Mouse (Mus musculus) midbrain, embryonic 13.5 days (tissue): Measurements from ENCODE around the gene Cdc42ep4. TPM values are rescaled to one million over a fixed set of nuclear protein-coding genes. Genes with fewer than 3 reads are reported as not detected.

ENCODE experiments used
- ATAC-seq: fragments of 200-750 bp; cut with Nextera tagmentation; 2 replicates; pipeline ENCODE4 v1.8.0; 2017; ENCODE audit warnings: mild to moderate bottlenecking, moderate TSS enrichment, moderate library complexity
- H3K27ac ChIP-seq: fragments of 300-500 bp; sonication (generic); 2 replicates; pipeline ENCODE4 v1.5.1; 2015; ENCODE audit warnings: inconsistent platforms, mild to moderate bottlenecking, moderate library complexity
- H3K27me3 ChIP-seq: fragments of 300-500 bp; sonication (generic); 2 replicates; pipeline ENCODE4 v1.6.1; 2015; ENCODE audit warnings: mild to moderate bottlenecking, inconsistent platforms
- H3K36me3 ChIP-seq: fragments of 300-500 bp; sonication (generic); 2 replicates; pipeline ENCODE4 v1.6.1; 2015; ENCODE audit warnings: mild to moderate bottlenecking, inconsistent platforms
- H3K4me1 ChIP-seq: fragments of 300-500 bp; sonication (generic); replicated peaks from 2 replicates; pipeline ENCODE4 v1.6.1; 2015; ENCODE audit warnings: inconsistent platforms
- H3K4me2 ChIP-seq: fragments of 300-500 bp; sonication (generic); replicated peaks from 2 replicates; pipeline ENCODE4 v1.6.1; 2015; ENCODE audit warnings: moderate library complexity, mild to moderate bottlenecking, inconsistent platforms
- H3K4me3 ChIP-seq: fragments of 300-500 bp; sonication (generic); replicated peaks from 2 replicates; pipeline ENCODE4 v1.5.1; 2015; ENCODE audit warnings: mild to moderate bottlenecking, inconsistent platforms
- H3K9ac ChIP-seq: fragments of 300-500 bp; sonication (generic); replicated peaks from 2 replicates; pipeline ENCODE4 v1.6.1; 2015; ENCODE audit warnings: mild to moderate bottlenecking, inconsistent platforms
- H3K9me3 ChIP-seq: fragments of 300-500 bp; sonication (generic); 2 replicates; pipeline ENCODE4 v1.6.1; 2016; ENCODE audit warnings: mild to moderate bottlenecking, inconsistent platforms
- WGBS: fragments of 180-500 bp; shearing (Covaris S2); methylation state at CpG from one replicate; pipeline ENCODE4 v1.1.7; 2015; 5-methylcytosine and 5-hydroxymethylcytosine counted together
- polyA plus RNA-seq: library from polyadenylated mRNA; unstranded; fragments of >200 nt; fragmentation: Nextera tagmentation; extraction: Ambion mirVana; gene quantifications from 2 replicates; pipeline ENCODE4 v1.2.1, GENCODE M21; 2015

Cdc42ep4 gene
- polyA plus RNA-seq, 1 experiment from 2014 or later = 82.7 TPM

GRCm38 (mm10) chr11:113773191-113773590 is 21.5 kb upstream of the Cdc42ep4 start:
- Histone ChIP-seq H3K9ac (no peak overlapping the region), H3K36me3 (no peaks in the 10 kb centered on the region), H3K27ac (no peak overlapping the region), H3K4me1 (peaks cover 3% of the 10 kb centered on the region), H3K4me3 (no peak overlapping the region), H3K9me3 (no peaks in the 10 kb centered on the region), H3K27me3 (no peaks in the 10 kb centered on the region), H3K4me2 (no peak overlapping the region)
- WGBS = 92% methylated on average over 5 of the region's 5 CpGs
- no peak for ATAC-seq

- peaks cover 13% of the 10 kb centered on the region; the same call in 1 of the 2 replicates for H3K4me1 ChIP-seq
- whole genome bisulfite sequencing = 92% methylated on average over 13 of the region's 13 CpGs
- H3K27me3 ChIP-seq = no peaks in the 10 kb centered on the region
- H3K9ac ChIP-seq = no peak overlapping the region
- H3K4me3 ChIP-seq = no peak overlapping the region
- H3K27ac ChIP-seq = no peak overlapping the region
- no peak overlapping the region for H3K4me2 ChIP-seq
- no peaks in the 10 kb centered on the region for H3K36me3 ChIP-seq
- ATAC-seq = no peak
- no peaks in the 10 kb centered on the region for H3K9me3 ChIP-seq
These were observed 19.5 kb upstream of the Cdc42ep4 start for GRCm38 (mm10) chr11:113771187-113771586.

- no peak overlapping the region for H3K27ac ChIP-seq
- no peaks in the 10 kb centered on the region for H3K36me3 ChIP-seq
- no peaks in the 10 kb centered on the region for H3K27me3 ChIP-seq
- H3K4me3 ChIP-seq = no peak overlapping the region
- H3K9ac ChIP-seq = no peak overlapping the region
- WGBS = 82% methylated on average over 3 of the region's 3 CpGs
- H3K9me3 ChIP-seq = no peaks in the 10 kb centered on the region
- no peak overlapping the region for H3K4me2 ChIP-seq
- no peak for ATAC-seq
- H3K4me1 ChIP-seq = peaks cover 20% of the 10 kb centered on the region
These were observed 16.7 kb upstream of the Cdc42ep4 start for GRCm38 (mm10) chr11:113768356-113768755.

- Histone ChIP-seq H3K4me3 (no peak overlapping the region), H3K27ac (no peak overlapping the region), H3K36me3 (no peaks in the 10 kb centered on the region), H3K9me3 (no peaks in the 10 kb centered on the region), H3K4me2 (no peak overlapping the region), H3K9ac (no peak overlapping the region), H3K27me3 (no peaks in the 10 kb centered on the region), H3K4me1 (peaks cover 22% of the 10 kb centered on the region)
- ATAC-seq = no peak; the same call in 1 of the 2 replicates
- WGBS = 77% methylated on average over 8 of the region's 8 CpGs
These were observed 15.6 kb upstream of the Cdc42ep4 start for GRCm38 (mm10) chr11:113767285-113767684.

- Histone ChIP-seq H3K36me3 (no peaks in the 10 kb centered on the region), H3K9me3 (no peaks in the 10 kb centered on the region), H3K4me3 (no peak overlapping the region), H3K27ac (no peak overlapping the region; the same call in 1 of the 2 replicates), H3K27me3 (no peaks in the 10 kb centered on the region), H3K4me2 (no peak overlapping the region), H3K4me1 (peaks cover 22% of the 10 kb centered on the region), H3K9ac (no peak overlapping the region)
- ATAC-seq = no peak
- 59% methylated on average over 10 of the region's 10 CpGs for WGBS
These were observed 14.8 kb upstream of the Cdc42ep4 start for GRCm38 (mm10) chr11:113766284-113766985.

- no peaks in the 10 kb centered on the region for H3K36me3 ChIP-seq
- ATAC-seq = no peak
- H3K9me3 ChIP-seq = no peaks in the 10 kb centered on the region
- H3K27me3 ChIP-seq = no peaks in the 10 kb centered on the region
- no peak overlapping the region for H3K27ac ChIP-seq
- H3K9ac ChIP-seq = no peak overlapping the region
- peaks cover 22% of the 10 kb centered on the region for H3K4me1 ChIP-seq
- 90% methylated on average over 6 of the region's 6 CpGs for WGBS
- H3K4me2 ChIP-seq = no peak overlapping the region
- H3K4me3 ChIP-seq = no peak overlapping the region
These were observed 12.6 kb upstream of the Cdc42ep4 start for GRCm38 (mm10) chr11:113764132-113764849.

- Histone ChIP-seq H3K4me2 (no peak overlapping the region), H3K4me3 (no peak overlapping the region), H3K36me3 (no peaks in the 10 kb centered on the region), H3K9ac (no peak overlapping the region), H3K27me3 (no peaks in the 10 kb centered on the region), H3K4me1 (peaks cover 22% of the 10 kb centered on the region), H3K9me3 (no peaks in the 10 kb centered on the region), H3K27ac (no peak overlapping the region)
- WGBS = 20% methylated on average over 5 of the region's 5 CpGs
- no peak for ATAC-seq
These were observed 11.8 kb upstream of the Cdc42ep4 start for GRCm38 (mm10) chr11:113763449-113763848.

- H3K4me2 ChIP-seq = no peak overlapping the region
- H3K4me1 ChIP-seq = peaks cover 19% of the 10 kb centered on the region
- no peaks in the 10 kb centered on the region for H3K9me3 ChIP-seq
- ATAC-seq = no peak
- no peak overlapping the region for H3K9ac ChIP-seq
- H3K4me3 ChIP-seq = no peak overlapping the region
- H3K27me3 ChIP-seq = no peaks in the 10 kb centered on the region
- H3K36me3 ChIP-seq = no peaks in the 10 kb centered on the region
- no peak overlapping the region for H3K27ac ChIP-seq
- WGBS = 87% methylated on average over 8 of the region's 8 CpGs
These were observed 10.6 kb upstream of the Cdc42ep4 start for GRCm38 (mm10) chr11:113762136-113762797.

- H3K9ac ChIP-seq = no peak overlapping the region
- H3K27ac ChIP-seq = no peak overlapping the region
- no peaks in the 10 kb centered on the region for H3K9me3 ChIP-seq
- ATAC-seq = no peak
- no peak overlapping the region for H3K4me3 ChIP-seq
- 94% methylated on average over 7 of the region's 7 CpGs for WGBS
- H3K36me3 ChIP-seq = no peaks in the 10 kb centered on the region
- peaks cover 13% of the 10 kb centered on the region for H3K4me1 ChIP-seq
- no peaks in the 10 kb centered on the region for H3K27me3 ChIP-seq
- no peak overlapping the region for H3K4me2 ChIP-seq
These were observed 10.0 kb upstream of the Cdc42ep4 start for GRCm38 (mm10) chr11:113761646-113762045.

GRCm38 (mm10) chr11:113760476-113760875 is 8.8 kb upstream of the Cdc42ep4 start:
- H3K27me3 ChIP-seq = no peaks in the 10 kb centered on the region
- H3K36me3 ChIP-seq = no peaks in the 10 kb centered on the region
- H3K9me3 ChIP-seq = no peaks in the 10 kb centered on the region
- 82% methylated on average over 7 of the region's 7 CpGs for WGBS
- no peak overlapping the region for H3K4me3 ChIP-seq
- H3K4me1 ChIP-seq = peaks cover 5% of the 10 kb centered on the region
- no peak overlapping the region for H3K9ac ChIP-seq
- H3K27ac ChIP-seq = no peak overlapping the region
- no peak overlapping the region for H3K4me2 ChIP-seq
- no peak for ATAC-seq

- Histone ChIP-seq H3K27ac (no peak overlapping the region), H3K4me1 (peaks cover 5% of the 10 kb centered on the region), H3K9me3 (no peaks in the 10 kb centered on the region), H3K27me3 (no peaks in the 10 kb centered on the region), H3K4me2 (no peak overlapping the region), H3K36me3 (no peaks in the 10 kb centered on the region), H3K4me3 (no peak overlapping the region), H3K9ac (no peak overlapping the region)
- 93% methylated on average over 5 of the region's 5 CpGs for WGBS
- ATAC-seq = no peak
These were observed 7.2 kb upstream of the Cdc42ep4 start for GRCm38 (mm10) chr11:113758851-113759250.

GRCm38 (mm10) chr11:113756578-113756977 is 4.9 kb upstream of the Cdc42ep4 start:
- peaks cover 7% of the 10 kb centered on the region for H3K4me1 ChIP-seq
- H3K9me3 ChIP-seq = no peaks in the 10 kb centered on the region
- WGBS = 96% methylated on average over 12 of the region's 12 CpGs
- no peak overlapping the region for H3K4me3 ChIP-seq
- H3K36me3 ChIP-seq = no peaks in the 10 kb centered on the region
- H3K27me3 ChIP-seq = no peaks in the 10 kb centered on the region
- no peak for ATAC-seq
- no peak overlapping the region for H3K27ac ChIP-seq
- H3K4me2 ChIP-seq = no peak overlapping the region
- no peak overlapping the region for H3K9ac ChIP-seq
